Mouse (Mus musculus): Measurements from ENCODE around the gene Sytl3. TPM values are rescaled to one million over a fixed set of nuclear protein-coding genes. Genes with fewer than 3 reads are reported as not detected.
"Not testable (repeated sequence)": the region's sequence is repeated elsewhere in the genome, so short reads cannot be mapped to it uniquely, and the experiment has no call there.

Sytl3 gene
- polyA plus RNA-seq, 1 experiment from 2014 or later, result 0.30 TPM

- H3K9me3 ChIP-seq (ENCODE audit: control insufficient read depth, low read length); H3K27ac ChIP-seq (replicated peaks in 1 of 2; ENCODE audit: control insufficient read depth in 1 of 2, insufficient read depth in 1 of 2, low read depth in 2 of 2, low read length in 2 of 2); H3K4me2 ChIP-seq (ENCODE audit: low read length); H3K36me3 ChIP-seq (ENCODE audit: control insufficient read depth, insufficient read depth, low read length); H3K4me3 ChIP-seq (ENCODE audit: control insufficient read depth in 1 of 2, insufficient read depth in 1 of 2, low read depth in 1 of 2, low read length in 2 of 2); H3K4me1 ChIP-seq (ENCODE audit: control insufficient read depth in 2 of 2, insufficient read depth in 2 of 2, low read length in 2 of 2); H3K9ac ChIP-seq (ENCODE audit: low read length); H3K27me3 ChIP-seq (ENCODE audit: control insufficient read depth, insufficient read depth, low read length): not testable (repeated sequence)
- 51% methylated on average over 7 of the region's 11 CpGs for WGBS
- ATAC-seq (ENCODE audit: insufficient number of reproducible peaks, insufficient read depth, low FRiP score, low read depth), result peak; percentile 41
These were observed 2.4 kb downstream of the Sytl3 start for GRCm38 (mm10) chr17:6661093-6661816.

- not testable (repeated sequence) for H3K4me3 ChIP-seq (ENCODE audit: control insufficient read depth in 1 of 2, insufficient read depth in 1 of 2, low read depth in 1 of 2, low read length in 2 of 2); ATAC-seq (ENCODE audit: insufficient number of reproducible peaks, insufficient read depth, low FRiP score, low read depth); H3K4me2 ChIP-seq (ENCODE audit: low read length); H3K36me3 ChIP-seq (ENCODE audit: control insufficient read depth, insufficient read depth, low read length); H3K9me3 ChIP-seq (ENCODE audit: control insufficient read depth, low read length); H3K4me1 ChIP-seq (ENCODE audit: control insufficient read depth in 2 of 2, insufficient read depth in 2 of 2, low read length in 2 of 2); H3K9ac ChIP-seq (ENCODE audit: low read length); H3K27ac ChIP-seq (replicated peaks in 1 of 2; ENCODE audit: control insufficient read depth in 1 of 2, insufficient read depth in 1 of 2, low read depth in 2 of 2, low read length in 2 of 2); H3K27me3 ChIP-seq (ENCODE audit: control insufficient read depth, insufficient read depth, low read length)
- WGBS, result 65% methylated on average over 3 of the region's 3 CpGs
These were observed 3.9 kb downstream of the Sytl3 start for GRCm38 (mm10) chr17:6662840-6663239.

- H3K27ac ChIP-seq (replicated peaks in 1 of 2; ENCODE audit: control insufficient read depth in 1 of 2, insufficient read depth in 1 of 2, low read depth in 2 of 2, low read length in 2 of 2); H3K4me2 ChIP-seq (ENCODE audit: low read length); H3K4me3 ChIP-seq (ENCODE audit: control insufficient read depth in 1 of 2, insufficient read depth in 1 of 2, low read depth in 1 of 2, low read length in 2 of 2); H3K27me3 ChIP-seq (ENCODE audit: control insufficient read depth, insufficient read depth, low read length); H3K9ac ChIP-seq (ENCODE audit: low read length); H3K4me1 ChIP-seq (ENCODE audit: control insufficient read depth in 2 of 2, insufficient read depth in 2 of 2, low read length in 2 of 2); H3K36me3 ChIP-seq (ENCODE audit: control insufficient read depth, insufficient read depth, low read length); ATAC-seq (ENCODE audit: insufficient number of reproducible peaks, insufficient read depth, low FRiP score, low read depth); H3K9me3 ChIP-seq (ENCODE audit: control insufficient read depth, low read length): not testable (repeated sequence)
- 86% methylated on average over 4 of the region's 5 CpGs for WGBS
These were observed 6.5 kb downstream of the Sytl3 start for GRCm38 (mm10) chr17:6665389-6665788.

- not testable (repeated sequence) for ATAC-seq (ENCODE audit: insufficient number of reproducible peaks, insufficient read depth, low FRiP score, low read depth); H3K27me3 ChIP-seq (ENCODE audit: control insufficient read depth, insufficient read depth, low read length); H3K4me3 ChIP-seq (ENCODE audit: control insufficient read depth in 1 of 2, insufficient read depth in 1 of 2, low read depth in 1 of 2, low read length in 2 of 2); H3K9ac ChIP-seq (ENCODE audit: low read length); H3K36me3 ChIP-seq (ENCODE audit: control insufficient read depth, insufficient read depth, low read length); H3K4me2 ChIP-seq (ENCODE audit: low read length); H3K9me3 ChIP-seq (ENCODE audit: control insufficient read depth, low read length); H3K4me1 ChIP-seq (ENCODE audit: control insufficient read depth in 2 of 2, insufficient read depth in 2 of 2, low read length in 2 of 2); H3K27ac ChIP-seq (replicated peaks in 1 of 2; ENCODE audit: control insufficient read depth in 1 of 2, insufficient read depth in 1 of 2, low read depth in 2 of 2, low read length in 2 of 2)
- no CpG with 5 or more reads among the region's 6 CpGs for WGBS
These were observed 9.6 kb downstream of the Sytl3 start for GRCm38 (mm10) chr17:6668522-6668921.

GRCm38 (mm10) chr17:6674297-6674696 is 15.4 kb downstream of the Sytl3 start:
- H3K27ac ChIP-seq (replicated peaks in 1 of 2; ENCODE audit: control insufficient read depth in 1 of 2, insufficient read depth in 1 of 2, low read depth in 2 of 2, low read length in 2 of 2); H3K9me3 ChIP-seq (ENCODE audit: control insufficient read depth, low read length); H3K27me3 ChIP-seq (ENCODE audit: control insufficient read depth, insufficient read depth, low read length); ATAC-seq (ENCODE audit: insufficient number of reproducible peaks, insufficient read depth, low FRiP score, low read depth); H3K36me3 ChIP-seq (ENCODE audit: control insufficient read depth, insufficient read depth, low read length); H3K4me1 ChIP-seq (ENCODE audit: control insufficient read depth in 2 of 2, insufficient read depth in 2 of 2, low read length in 2 of 2); H3K4me2 ChIP-seq (ENCODE audit: low read length); H3K9ac ChIP-seq (ENCODE audit: low read length); H3K4me3 ChIP-seq (ENCODE audit: control insufficient read depth in 1 of 2, insufficient read depth in 1 of 2, low read depth in 1 of 2, low read length in 2 of 2): not testable (repeated sequence)
- WGBS, result 60% methylated on average over 5 of the region's 5 CpGs

- H3K4me3 ChIP-seq (ENCODE audit: control insufficient read depth in 1 of 2, insufficient read depth in 1 of 2, low read depth in 1 of 2, low read length in 2 of 2); H3K4me1 ChIP-seq (ENCODE audit: control insufficient read depth in 2 of 2, insufficient read depth in 2 of 2, low read length in 2 of 2); H3K27me3 ChIP-seq (ENCODE audit: control insufficient read depth, insufficient read depth, low read length); H3K4me2 ChIP-seq (ENCODE audit: low read length); H3K36me3 ChIP-seq (ENCODE audit: control insufficient read depth, insufficient read depth, low read length); H3K27ac ChIP-seq (replicated peaks in 1 of 2; ENCODE audit: control insufficient read depth in 1 of 2, insufficient read depth in 1 of 2, low read depth in 2 of 2, low read length in 2 of 2); H3K9me3 ChIP-seq (ENCODE audit: control insufficient read depth, low read length); H3K9ac ChIP-seq (ENCODE audit: low read length); ATAC-seq (ENCODE audit: insufficient number of reproducible peaks, insufficient read depth, low FRiP score, low read depth): not testable (repeated sequence)
- WGBS, result 40% methylated on average over 1 of the region's 2 CpGs
These were observed 19.2 kb downstream of the Sytl3 start for GRCm38 (mm10) chr17:6678063-6678462.

GRCm38 (mm10) chr17:6681721-6682120 is 22.8 kb downstream of the Sytl3 start:
- H3K4me1 ChIP-seq (ENCODE audit: control insufficient read depth in 2 of 2, insufficient read depth in 2 of 2, low read length in 2 of 2); H3K4me2 ChIP-seq (ENCODE audit: low read length); H3K36me3 ChIP-seq (ENCODE audit: control insufficient read depth, insufficient read depth, low read length); H3K9ac ChIP-seq (ENCODE audit: low read length); H3K27me3 ChIP-seq (ENCODE audit: control insufficient read depth, insufficient read depth, low read length); H3K4me3 ChIP-seq (ENCODE audit: control insufficient read depth in 1 of 2, insufficient read depth in 1 of 2, low read depth in 1 of 2, low read length in 2 of 2); ATAC-seq (ENCODE audit: insufficient number of reproducible peaks, insufficient read depth, low FRiP score, low read depth); H3K9me3 ChIP-seq (ENCODE audit: control insufficient read depth, low read length); H3K27ac ChIP-seq (replicated peaks in 1 of 2; ENCODE audit: control insufficient read depth in 1 of 2, insufficient read depth in 1 of 2, low read depth in 2 of 2, low read length in 2 of 2): not testable (repeated sequence)
- WGBS, result 78% methylated on average over 4 of the region's 4 CpGs

GRCm38 (mm10) chr17:6683702-6684101 is 24.8 kb downstream of the Sytl3 start:
- ATAC-seq (ENCODE audit: insufficient number of reproducible peaks, insufficient read depth, low FRiP score, low read depth); H3K27ac ChIP-seq (replicated peaks in 1 of 2; ENCODE audit: control insufficient read depth in 1 of 2, insufficient read depth in 1 of 2, low read depth in 2 of 2, low read length in 2 of 2): not testable (repeated sequence)
- no CpG with 5 or more reads among the region's 5 CpGs for WGBS

More at GRCm38 (mm10) chr17:6683702-6684101, 24.8 kb downstream of the Sytl3 start:
- H3K4me1 ChIP-seq (ENCODE audit: control insufficient read depth in 2 of 2, insufficient read depth in 2 of 2, low read length in 2 of 2); H3K27me3 ChIP-seq (ENCODE audit: control insufficient read depth, insufficient read depth, low read length); H3K4me3 ChIP-seq (ENCODE audit: control insufficient read depth in 1 of 2, insufficient read depth in 1 of 2, low read depth in 1 of 2, low read length in 2 of 2); H3K36me3 ChIP-seq (ENCODE audit: control insufficient read depth, insufficient read depth, low read length); H3K9ac ChIP-seq (ENCODE audit: low read length); H3K9me3 ChIP-seq (ENCODE audit: control insufficient read depth, low read length); H3K4me2 ChIP-seq (ENCODE audit: low read length): not testable (repeated sequence)
